Mouse (Mus musculus): Measurements from ENCODE around the gene Slc35e4. TPM values are rescaled to one million over a fixed set of nuclear protein-coding genes. Genes with fewer than 3 reads are reported as not detected.

Slc35e4 gene
- total and polyA plus RNA-seq, 3 experiments, result 3.3 to 10.9 (median 4.6) TPM

GRCm38 (mm10) chr11:3913316-3914108, 952 bp downstream of the Slc35e4 start:
- H3K4me1 ChIP-seq (ENCODE audit: control insufficient read depth in 1 of 2, insufficient read depth in 2 of 2), result peaks cover 36 to 55% of the 10 kb centered on the region in 2 experiments
- peaks cover 13% of the 10 kb centered on the region for H3K27me3 ChIP-seq (replicated peaks)
- peak overlapping the region; percentile 15; the same call in 1 of the 2 replicates for H3K27ac ChIP-seq (ENCODE audit: insufficient read depth, low read depth)
- no peaks in the 10 kb centered on the region for H3K79me2 ChIP-seq (replicated peaks; ENCODE audit: control insufficient read depth, extremely low read depth, insufficient read depth, poor library complexity, severe bottlenecking)
- TF ChIP-seq MEF2A (IDR thresholded peaks at IDR 0.05; ENCODE audit: borderline replicate concordance, low read depth, low read length), result 0 out of 2 replicates have a peak, but pooled peaks have one; percentile 9
- TF ChIP-seq HCFC1 (IDR thresholded peaks at IDR 0.05; ENCODE audit: low read depth, low read length), result peak; percentile 32
- TF ChIP-seq TCF12 (IDR thresholded peaks at IDR 0.05; ENCODE audit: low read depth, low read length), result peak; percentile 47
- no peak for TF ChIP-seq SMC3 (IDR thresholded peaks at IDR 0.05; ENCODE audit: low read depth, low read length)
- TF ChIP-seq POLR2AphosphoS2 (IDR thresholded peaks at IDR 0.05; ENCODE audit: low read depth, low read length), result no peak
- peak; percentile 61 for TF ChIP-seq POLR2A (IDR thresholded peaks at IDR 0.05; ENCODE audit: low read depth, low read length)
- peak; percentile 58 for TF ChIP-seq CHD2 (IDR thresholded peaks at IDR 0.05; ENCODE audit: low read length)
- TF ChIP-seq NRF1 (IDR thresholded peaks at IDR 0.05; ENCODE audit: low read depth, low read length), result peak; percentile 86
- TF ChIP-seq E2F4 (IDR thresholded peaks at IDR 0.05; ENCODE audit: insufficient replicate concordance, low read depth, low read length), result no peak
- peak; percentile 44; the same call in 1 of the 2 replicates for TF ChIP-seq ZMIZ1 (IDR thresholded peaks at IDR 0.05; ENCODE audit: low read depth, low read length)
- TF ChIP-seq USF1 (IDR thresholded peaks at IDR 0.05; ENCODE audit: low read depth, low read length), result no peak
- peak; percentile 60 for TF ChIP-seq MAZ (IDR thresholded peaks at IDR 0.05; ENCODE audit: low read depth, low read length)
- TF ChIP-seq SIN3A (IDR thresholded peaks at IDR 0.05; ENCODE audit: low read length), result peak; percentile 39
- TF ChIP-seq ELF1 (IDR thresholded peaks at IDR 0.05; ENCODE audit: low read depth, low read length), result peak; percentile 55; the same call in 1 of the 2 replicates
- no peak for TF ChIP-seq CTCF (conservative IDR thresholded peaks at IDR 0.05 in 1 of 2, IDR thresholded peaks at IDR 0.05 in 1 of 2; ENCODE audit: low read depth in 2 of 2, low read length in 2 of 2)
- peak; percentile 81 for TF ChIP-seq MXI1 (IDR thresholded peaks at IDR 0.05; ENCODE audit: low read depth, low read length)
- TF ChIP-seq ETS1 (conservative IDR thresholded peaks at IDR 0.05; ENCODE audit: low read depth, low read length), result no peak
- no peaks in the 10 kb centered on the region for H3K9me3 ChIP-seq (replicated peaks; ENCODE audit: low read length)
- peak overlapping the region; percentile 80 for H3K4me2 ChIP-seq (ENCODE audit: insufficient read depth, low read depth, poor library complexity, severe bottlenecking)
- DNase-seq (ENCODE audit: extremely low read depth), result peak; percentile 85
- H3K4me3 ChIP-seq (replicated peaks in 1 of 3; ENCODE audit: low read depth in 2 of 3, low read length in 2 of 3, poor library complexity in 1 of 3), result peak overlapping the region; percentile 61 to 83 (median 75)
- dilution Hi-C loops (cut with MboI; ENCODE audit: extremely low pct_ligation_motif_present, extremely low pct_unique_long_range_greater_than_20kb, low sequenced_read_pairs) (no loop called here), in situ Hi-C loops (cut with MboI; ENCODE audit: low pct_ligation_motif_present, low pct_unique_long_range_greater_than_20kb, low sequenced_read_pairs) (loop anchor here (25.0 kb wide), 1 partner anchor 376 kb away; the partner anchor contains the start of gene Smtn)
- H3K9ac ChIP-seq (ENCODE audit: insufficient read depth, low read depth), result peak overlapping the region; percentile 65
- H3K36me3 ChIP-seq (replicated peaks in 1 of 2; ENCODE audit: control insufficient read depth in 1 of 2, insufficient read depth in 1 of 2, low read length in 1 of 2), result peaks cover 0 to 6% of the 10 kb centered on the region in 2 experiments

GRCm38 (mm10) chr11:3912875-3913271, 1.6 kb downstream of the Slc35e4 start:
- Histone ChIP-seq H3K4me3 (replicated peaks in 1 of 3; ENCODE audit: low read depth in 2 of 3, low read length in 2 of 3, poor library complexity in 1 of 3) (peak overlapping the region; percentile 61 to 83 (median 75)), H3K4me2 (ENCODE audit: insufficient read depth, low read depth, poor library complexity, severe bottlenecking) (peak overlapping the region; percentile 80), H3K27ac (ENCODE audit: insufficient read depth, low read depth) (no peak overlapping the region), H3K79me2 (replicated peaks; ENCODE audit: control insufficient read depth, extremely low read depth, insufficient read depth, poor library complexity, severe bottlenecking) (no peaks in the 10 kb centered on the region), H3K9ac (ENCODE audit: insufficient read depth, low read depth) (peak overlapping the region; percentile 65), H3K27me3 (replicated peaks) (peaks cover 13% of the 10 kb centered on the region), H3K36me3 (replicated peaks in 1 of 2; ENCODE audit: control insufficient read depth in 1 of 2, insufficient read depth in 1 of 2, low read length in 1 of 2) (peaks cover 0 to 8% of the 10 kb centered on the region in 2 experiments), H3K9me3 (replicated peaks; ENCODE audit: low read length) (no peaks in the 10 kb centered on the region), H3K4me1 (ENCODE audit: control insufficient read depth in 1 of 2, insufficient read depth in 2 of 2) (peaks cover 36 to 55% of the 10 kb centered on the region in 2 experiments)
- in situ Hi-C loops (cut with MboI; ENCODE audit: low pct_ligation_motif_present, low pct_unique_long_range_greater_than_20kb, low sequenced_read_pairs), result loop anchor here (25.0 kb wide), 1 partner anchor 376 kb away; the partner anchor contains the start of gene Smtn
- no peak for DNase-seq (ENCODE audit: extremely low read depth)
- dilution Hi-C loops (cut with MboI; ENCODE audit: extremely low pct_ligation_motif_present, extremely low pct_unique_long_range_greater_than_20kb, low sequenced_read_pairs), result no loop called here
- TF ChIP-seq MAZ (IDR thresholded peaks at IDR 0.05; ENCODE audit: low read depth, low read length), result no peak
- TF ChIP-seq ZMIZ1 (IDR thresholded peaks at IDR 0.05; ENCODE audit: low read depth, low read length), result no peak
- TF ChIP-seq ETS1 (conservative IDR thresholded peaks at IDR 0.05; ENCODE audit: low read depth, low read length), result no peak
- TF ChIP-seq TCF12 (IDR thresholded peaks at IDR 0.05; ENCODE audit: low read depth, low read length), result 0 out of 2 replicates have a peak, but pooled peaks have one; percentile 21
- TF ChIP-seq CHD1 (IDR thresholded peaks at IDR 0.05; ENCODE audit: low read depth, low read length), result no peak
- no peak; the same call in 1 of the 2 replicates for TF ChIP-seq IRF4 (IDR thresholded peaks at IDR 0.05; ENCODE audit: low read depth, low read length)
- peak; percentile 62 for TF ChIP-seq BHLHE40 (IDR thresholded peaks at IDR 0.05; ENCODE audit: low read depth, low read length)
- no peak; the same call in 1 of the 2 replicates for TF ChIP-seq SIN3A (IDR thresholded peaks at IDR 0.05; ENCODE audit: low read length)
- no peak for TF ChIP-seq ZNF384 (IDR thresholded peaks at IDR 0.05; ENCODE audit: low read depth, low read length)
- no peak for TF ChIP-seq ZC3H11A (IDR thresholded peaks at IDR 0.05; ENCODE audit: low read depth, low read length)
- TF ChIP-seq MYC (IDR thresholded peaks at IDR 0.05; ENCODE audit: low read depth, low read length), result no peak
- no peak for TF ChIP-seq SMC3 (IDR thresholded peaks at IDR 0.05; ENCODE audit: low read depth, low read length)
- peak in 1 of 2 experiments; percentile 34; a peak in 2 of 4 replicates for TF ChIP-seq CTCF (conservative IDR thresholded peaks at IDR 0.05 in 1 of 2, IDR thresholded peaks at IDR 0.05 in 1 of 2; ENCODE audit: low read depth in 2 of 2, low read length in 2 of 2)
- no peak for TF ChIP-seq HCFC1 (IDR thresholded peaks at IDR 0.05; ENCODE audit: low read depth, low read length)
- no peak; the same call in 1 of the 2 replicates for TF ChIP-seq RAD21 (IDR thresholded peaks at IDR 0.05; ENCODE audit: low read depth, low read length)
- no peak for TF ChIP-seq KAT2A (IDR thresholded peaks at IDR 0.05; ENCODE audit: insufficient replicate concordance, low read length)
- peak; percentile 73 for TF ChIP-seq MAX (IDR thresholded peaks at IDR 0.05; ENCODE audit: low read length)
- TF ChIP-seq JUN (IDR thresholded peaks at IDR 0.05; ENCODE audit: insufficient read depth, low read depth, low read length), result no peak
- no peak for TF ChIP-seq GABPA (IDR thresholded peaks at IDR 0.05; ENCODE audit: insufficient replicate concordance, low read depth, low read length)
- TF ChIP-seq MEF2A (IDR thresholded peaks at IDR 0.05; ENCODE audit: borderline replicate concordance, low read depth, low read length), result 0 out of 2 replicates have a peak, but pooled peaks have one; percentile 20
